Mouse (Mus musculus): ENCODE measurements at regions not wholly inside any gene's neighbourhood (a gene's known extent, or its start where the extent isn't known, plus 50 kb on each side); places are given as distances from the start of the nearest gene placed in this dataset.

GRCm38 (mm10) chr2:45800131-45800530 is 682.9 kb upstream of the Zeb2 start:
- H3K9me3 ChIP-seq (ENCODE audit: control insufficient read depth, insufficient read depth, low read depth, low read length) = no peaks in the 10 kb centered on the region
- TF ChIP-seq HCFC1 (IDR thresholded peaks at IDR 0.05; ENCODE audit: borderline replicate concordance, insufficient read depth, low read length) (no peak), ZC3H11A (IDR thresholded peaks at IDR 0.05; ENCODE audit: borderline replicate concordance, low read depth, low read length) (no peak), ZNF384 (IDR thresholded peaks at IDR 0.05; ENCODE audit: low read depth, low read length) (no peak), MAFK (IDR thresholded peaks at IDR 0.05; ENCODE audit: insufficient read depth, low read depth, low read length) (no peak), CHD2 (IDR thresholded peaks at IDR 0.05; ENCODE audit: low read depth, low read length) (no peak)
- in situ Hi-C loops (cut with MboI; ENCODE audit: low sequenced_read_pairs in 2 of 2, unreplicated experiment in 2 of 2) = no loop called here
- H3K36me3 ChIP-seq (ENCODE audit: control insufficient read depth, insufficient read depth, low read length, poor library complexity, severe bottlenecking) = no peaks in the 10 kb centered on the region
- no peak overlapping the region for H3K9ac ChIP-seq (ENCODE audit: insufficient read depth, low read depth, low read length, poor library complexity, severe bottlenecking)
- H3K4me3 ChIP-seq (ENCODE audit: insufficient read depth in 1 of 2, low read depth in 1 of 2, low read length in 2 of 2, poor library complexity in 1 of 2, severe bottlenecking in 1 of 2) = no peak overlapping the region
- DNase-seq (ENCODE audit: low read depth, low spot score) = no peak
- no peak overlapping the region for H3K27ac ChIP-seq (ENCODE audit: insufficient read depth, low read depth, low read length, poor library complexity, severe bottlenecking)
- H3K4me1 ChIP-seq (ENCODE audit: control insufficient read depth in 2 of 2, insufficient read depth in 2 of 2, low read length in 2 of 2, poor library complexity in 1 of 2) = no peaks in the 10 kb centered on the region

GRCm38 (mm10) chr2:45793561-45793960 is 676.4 kb upstream of the Zeb2 start:
- in situ Hi-C loops (cut with MboI; ENCODE audit: low sequenced_read_pairs in 2 of 2, unreplicated experiment in 2 of 2) = no loop called here
- no peaks in the 10 kb centered on the region for H3K36me3 ChIP-seq (ENCODE audit: control insufficient read depth, insufficient read depth, low read length, poor library complexity, severe bottlenecking)
- H3K9me3 ChIP-seq (ENCODE audit: control insufficient read depth, insufficient read depth, low read depth, low read length) = no peaks in the 10 kb centered on the region
- no peak overlapping the region for H3K4me3 ChIP-seq (ENCODE audit: insufficient read depth in 1 of 2, low read depth in 1 of 2, low read length in 2 of 2, poor library complexity in 1 of 2, severe bottlenecking in 1 of 2)
- no peak for DNase-seq (ENCODE audit: low read depth, low spot score)
- H3K9ac ChIP-seq (ENCODE audit: insufficient read depth, low read depth, low read length, poor library complexity, severe bottlenecking) = no peak overlapping the region
- H3K27ac ChIP-seq (ENCODE audit: insufficient read depth, low read depth, low read length, poor library complexity, severe bottlenecking) = no peak overlapping the region
- no peaks in the 10 kb centered on the region for H3K4me1 ChIP-seq (ENCODE audit: control insufficient read depth in 2 of 2, insufficient read depth in 2 of 2, low read length in 2 of 2, poor library complexity in 1 of 2)
- no peak for TF ChIP-seq ZNF384 (IDR thresholded peaks at IDR 0.05; ENCODE audit: low read depth, low read length)
- no peak for TF ChIP-seq ZC3H11A (IDR thresholded peaks at IDR 0.05; ENCODE audit: borderline replicate concordance, low read depth, low read length)
- no peak for TF ChIP-seq CHD2 (IDR thresholded peaks at IDR 0.05; ENCODE audit: low read depth, low read length)
- no peak for TF ChIP-seq MAFK (IDR thresholded peaks at IDR 0.05; ENCODE audit: insufficient read depth, low read depth, low read length)
- TF ChIP-seq HCFC1 (IDR thresholded peaks at IDR 0.05; ENCODE audit: borderline replicate concordance, insufficient read depth, low read length) = no peak

- Histone ChIP-seq H3K9ac (ENCODE audit: insufficient read depth, low read depth, low read length, poor library complexity, severe bottlenecking) (no peak overlapping the region), H3K36me3 (ENCODE audit: control insufficient read depth, insufficient read depth, low read length, poor library complexity, severe bottlenecking) (no peaks in the 10 kb centered on the region), H3K9me3 (ENCODE audit: control insufficient read depth, insufficient read depth, low read depth, low read length) (no peaks in the 10 kb centered on the region), H3K4me3 (ENCODE audit: insufficient read depth in 1 of 2, low read depth in 1 of 2, low read length in 2 of 2, poor library complexity in 1 of 2, severe bottlenecking in 1 of 2) (no peak overlapping the region), H3K27ac (ENCODE audit: insufficient read depth, low read depth, low read length, poor library complexity, severe bottlenecking) (no peak overlapping the region), H3K4me1 (ENCODE audit: control insufficient read depth in 2 of 2, insufficient read depth in 2 of 2, low read length in 2 of 2, poor library complexity in 1 of 2) (no peaks in the 10 kb centered on the region)
- no peak for TF ChIP-seq CHD2 (IDR thresholded peaks at IDR 0.05; ENCODE audit: low read depth, low read length)
- no peak for TF ChIP-seq ZNF384 (IDR thresholded peaks at IDR 0.05; ENCODE audit: low read depth, low read length)
- no peak for TF ChIP-seq MAFK (IDR thresholded peaks at IDR 0.05; ENCODE audit: insufficient read depth, low read depth, low read length)
- no peak for TF ChIP-seq ZC3H11A (IDR thresholded peaks at IDR 0.05; ENCODE audit: borderline replicate concordance, low read depth, low read length)
- TF ChIP-seq HCFC1 (IDR thresholded peaks at IDR 0.05; ENCODE audit: borderline replicate concordance, insufficient read depth, low read length) = no peak
- no peak for DNase-seq (ENCODE audit: low read depth, low spot score)
- in situ Hi-C loops (cut with MboI; ENCODE audit: low sequenced_read_pairs in 2 of 2, unreplicated experiment in 2 of 2) = no loop called here
Observed at GRCm38 (mm10) chr2:45789739-45790138, 672.5 kb upstream of the Zeb2 start.

- in situ Hi-C loops (cut with MboI; ENCODE audit: low sequenced_read_pairs in 2 of 2, unreplicated experiment in 2 of 2) = no loop called here
- no peak for DNase-seq (ENCODE audit: low read depth, low spot score)
- H3K36me3 ChIP-seq (ENCODE audit: control insufficient read depth, insufficient read depth, low read length, poor library complexity, severe bottlenecking) = no peaks in the 10 kb centered on the region
- TF ChIP-seq ZC3H11A (IDR thresholded peaks at IDR 0.05; ENCODE audit: borderline replicate concordance, low read depth, low read length) (no peak), ZNF384 (IDR thresholded peaks at IDR 0.05; ENCODE audit: low read depth, low read length) (no peak), CHD2 (IDR thresholded peaks at IDR 0.05; ENCODE audit: low read depth, low read length) (no peak), MAFK (IDR thresholded peaks at IDR 0.05; ENCODE audit: insufficient read depth, low read depth, low read length) (no peak), HCFC1 (IDR thresholded peaks at IDR 0.05; ENCODE audit: borderline replicate concordance, insufficient read depth, low read length) (no peak)
- no peak overlapping the region for H3K27ac ChIP-seq (ENCODE audit: insufficient read depth, low read depth, low read length, poor library complexity, severe bottlenecking)
- H3K4me3 ChIP-seq (ENCODE audit: insufficient read depth in 1 of 2, low read depth in 1 of 2, low read length in 2 of 2, poor library complexity in 1 of 2, severe bottlenecking in 1 of 2) = no peak overlapping the region
- no peaks in the 10 kb centered on the region for H3K4me1 ChIP-seq (ENCODE audit: control insufficient read depth in 2 of 2, insufficient read depth in 2 of 2, low read length in 2 of 2, poor library complexity in 1 of 2)
- H3K9ac ChIP-seq (ENCODE audit: insufficient read depth, low read depth, low read length, poor library complexity, severe bottlenecking) = no peak overlapping the region
- no peaks in the 10 kb centered on the region for H3K9me3 ChIP-seq (ENCODE audit: control insufficient read depth, insufficient read depth, low read depth, low read length)
Observed at GRCm38 (mm10) chr2:45787732-45788390, 670.7 kb upstream of the Zeb2 start.

Data from ES-E14 (cell line).